Mouse (Mus musculus): ENCODE measurements around the gene Zfp771. TPM values are rescaled to one million over a fixed set of nuclear protein-coding genes. Genes with fewer than 3 reads are reported as not detected.

The Zfp771 gene
- polyA plus RNA-seq (2021; fragmentation: Nextera tagmentation), result 61.1 and 73.1 TPM in 2 replicates
- long read RNA-seq, experiment 1, transcript Zfp771-201 (3 exons, 1,484 nt), result major isoform, 136 of 174 reads
- long read RNA-seq, experiment 1, partial matches to known transcripts, result 10 of 174 reads
- long read RNA-seq, experiment 1, other reads (novel, unspliced or antisense), result 28 of 174 reads
- long read RNA-seq, experiment 2, transcript Zfp771-201 (3 exons, 1,484 nt), result major isoform, 136 of 170 reads
- long read RNA-seq, experiment 2, partial matches to known transcripts, result 0 of 170 reads
- long read RNA-seq, experiment 2, other reads (novel, unspliced or antisense), result 34 of 170 reads

GRCm38 (mm10) chr7:127243870-127244657 is at the start of gene Zfp771:
Gene Zfp771 (plus strand): TSS chr7:127244274.

GRCm38 (mm10) chr7:127195544-127196295 is 48.4 kb upstream of the Zfp771 start, which contains the start of gene Cd2bp2:
Gene Cd2bp2 (minus strand): TSS chr7:127196050.

GRCm38 (mm10) chr7:127208295-127208552 is 35.9 kb upstream of the Zfp771 start, which contains the start of gene Tbc1d10b:
Gene Tbc1d10b (minus strand): TSS chr7:127208468.

GRCm38 (mm10) chr7:127208553-127209438 is 35.3 kb upstream of the Zfp771 start, which contains the start of gene Mylpf:
Gene Mylpf (plus strand): TSS chr7:127208890.

GRCm38 (mm10) chr7:127232622-127233367 is 11.3 kb upstream of the Zfp771 start, which contains the start of the genes Zfp553 and Sept1:
Gene Zfp553 (plus strand): TSS chr7:127233061.
Gene Sept1 (minus strand): TSS chr7:127233130.

GRCm38 (mm10) chr7:127260309-127261111 is 16.4 kb downstream of the Zfp771 start, which contains the start of gene Dctpp1:
Gene Dctpp1 (minus strand): TSS chr7:127260709.

GRCm38 (mm10) chr7:127273925-127274789 is 30.1 kb downstream of the Zfp771 start, which contains the start of gene Sephs2:
Gene Sephs2 (minus strand): TSS chr7:127274055.

GRCm38 (mm10) chr7:127296098-127296497 is 52.0 kb downstream of the Zfp771 start, which contains the start of gene Itgal:
Gene Itgal (plus strand): TSS chr7:127296260.

Other genes starting within 250 kb of the Zfp771 start
- gene Mvp, start 229.7 kb upstream of the Zfp771 start, polyA plus RNA-seq (2021; fragmentation: Nextera tagmentation), result 4.2 and 5.5 TPM in 2 replicates
- gene Pagr1b, start 227.8 kb upstream of the Zfp771 start, polyA plus RNA-seq (2021; fragmentation: Nextera tagmentation), result 0.55 TPM in 1 of 2 replicates, not detected in the other
- gene Pagr1a, start 226.9 kb upstream of the Zfp771 start, polyA plus RNA-seq (2021; fragmentation: Nextera tagmentation), result 28.6 and 49.8 TPM in 2 replicates
- 8.1 and 19.3 TPM in 2 replicates for gene Gm42742, start 223.2 kb upstream of the Zfp771 start, polyA plus RNA-seq (2021; fragmentation: Nextera tagmentation)
- gene Prrt2, start 223.1 kb upstream of the Zfp771 start, polyA plus RNA-seq (2021; fragmentation: Nextera tagmentation), result 96.1 and 120 TPM in 2 replicates
- gene Maz, start 217.2 kb upstream of the Zfp771 start, polyA plus RNA-seq (2021; fragmentation: Nextera tagmentation), result 5.6 and 7.1 TPM in 2 replicates
- gene Kif22, start 201.8 kb upstream of the Zfp771 start, polyA plus RNA-seq (2021; fragmentation: Nextera tagmentation), result 15.6 and 17.6 TPM in 2 replicates
- not detected in 2 replicates for gene Zg16, start 156.9 kb upstream of the Zfp771 start, polyA plus RNA-seq (2021; fragmentation: Nextera tagmentation)
- 1.8 and 2.1 TPM in 2 replicates for gene AI467606, start 152.9 kb upstream of the Zfp771 start, polyA plus RNA-seq (2021; fragmentation: Nextera tagmentation)
- gene Qprt, start 122.0 kb upstream of the Zfp771 start, polyA plus RNA-seq (2021; fragmentation: Nextera tagmentation), result 0.89 and 0.97 TPM in 2 replicates
- 0.06 TPM in 1 of 2 replicates, not detected in the other for gene Spn, start 106.5 kb upstream of the Zfp771 start, polyA plus RNA-seq (2021; fragmentation: Nextera tagmentation)
- 30.0 and 34.9 TPM in 2 replicates for gene Cd2bp2, start 48.2 kb upstream of the Zfp771 start, polyA plus RNA-seq (2021; fragmentation: Nextera tagmentation)
- gene Tbc1d10b, start 35.8 kb upstream of the Zfp771 start, polyA plus RNA-seq (2021; fragmentation: Nextera tagmentation), result 8.5 and 9.3 TPM in 2 replicates
- gene Mylpf, start 35.4 kb upstream of the Zfp771 start, polyA plus RNA-seq (2021; fragmentation: Nextera tagmentation), result 4.1 and 5.1 TPM in 2 replicates
- 12.1 and 12.3 TPM in 2 replicates for gene Zfp553, start 11.2 kb upstream of the Zfp771 start, polyA plus RNA-seq (2021; fragmentation: Nextera tagmentation)
- gene Sept1, start 11.1 kb upstream of the Zfp771 start, polyA plus RNA-seq (2021; fragmentation: Nextera tagmentation), result 1.3 and 2.0 TPM in 2 replicates
- 66.6 and 67.2 TPM in 2 replicates for gene Dctpp1, start 16.4 kb downstream of the Zfp771 start, polyA plus RNA-seq (2021; fragmentation: Nextera tagmentation)
- 60.4 and 69.7 TPM in 2 replicates for gene Sephs2, start 29.8 kb downstream of the Zfp771 start, polyA plus RNA-seq (2021; fragmentation: Nextera tagmentation)
- gene Itgal, start 52.0 kb downstream of the Zfp771 start, polyA plus RNA-seq (2021; fragmentation: Nextera tagmentation), result 0.04 and 0.14 TPM in 2 replicates
- gene Zfp768, start 101.3 kb downstream of the Zfp771 start, polyA plus RNA-seq (2021; fragmentation: Nextera tagmentation), result 1.9 and 2.1 TPM in 2 replicates
- 3.3 and 3.5 TPM in 2 replicates for gene Zfp747, start 131.8 kb downstream of the Zfp771 start, polyA plus RNA-seq (2021; fragmentation: Nextera tagmentation)
- 1.6 and 2.0 TPM in 2 replicates for gene 9130019O22Rik, start 142.9 kb downstream of the Zfp771 start, polyA plus RNA-seq (2021; fragmentation: Nextera tagmentation)
- 3.6 TPM in 2 replicates for gene E430018J23Rik, start 149.4 kb downstream of the Zfp771 start, polyA plus RNA-seq (2021; fragmentation: Nextera tagmentation)
- gene Zfp764, start 162.5 kb downstream of the Zfp771 start, polyA plus RNA-seq (2021; fragmentation: Nextera tagmentation), result 2.1 and 3.2 TPM in 2 replicates
- gene Zfp688, start 177.8 kb downstream of the Zfp771 start, polyA plus RNA-seq (2021; fragmentation: Nextera tagmentation), result 30.1 and 32.4 TPM in 2 replicates
- gene Zfp689, start 204.9 kb downstream of the Zfp771 start, polyA plus RNA-seq (2021; fragmentation: Nextera tagmentation), result 3.2 TPM in 2 replicates
- 13.1 and 16.1 TPM in 2 replicates for gene Prr14, start 215.3 kb downstream of the Zfp771 start, polyA plus RNA-seq (2021; fragmentation: Nextera tagmentation)
- 4.1 and 5.4 TPM in 2 replicates for gene Fbrs, start 234.9 kb downstream of the Zfp771 start, polyA plus RNA-seq (2021; fragmentation: Nextera tagmentation)